Mouse (Mus musculus) limb, embryonic 15.5 days (tissue): ENCODE measurements around the gene Add2. TPM values are rescaled to one million over a fixed set of nuclear protein-coding genes. Genes with fewer than 3 reads are reported as not detected.

Source experiments
- polyA plus RNA-seq: library from polyadenylated mRNA; unstranded; fragments of >200 nt; fragmentation: Nextera tagmentation; extraction: Ambion mirVana; gene quantifications from 2 replicates; pipeline ENCODE4 v1.2.1, GENCODE M21; 2015

Add2 gene
- polyA plus RNA-seq, 1 experiment from 2014 or later, result 2.3 TPM

Other genes starting within 250 kb of the Add2 start
- gene Nat8f6, start 207.7 kb upstream of the Add2 start, polyA plus RNA-seq, result not detected in 2 replicates
- not detected in 2 replicates for gene Nat8f5, start 207.7 kb upstream of the Add2 start, polyA plus RNA-seq
- 0.13 TPM in 1 of 2 replicates, not detected in the other for gene Nat8, start 196.6 kb upstream of the Add2 start, polyA plus RNA-seq
- not detected in 2 replicates for gene Nat8f2, start 159.5 kb upstream of the Add2 start, polyA plus RNA-seq
- gene Nat8f4, start 123.8 kb upstream of the Add2 start, polyA plus RNA-seq, result 1.5 and 1.8 TPM in 2 replicates
- 31.8 and 34.8 TPM in 2 replicates for gene Tprkb, start 116.8 kb upstream of the Add2 start, polyA plus RNA-seq
- 4.2 and 4.7 TPM in 2 replicates for gene Nat8f1, start 113.0 kb upstream of the Add2 start, polyA plus RNA-seq
- 44.2 and 51.4 TPM in 2 replicates for gene Dusp11, start 67.0 kb upstream of the Add2 start, polyA plus RNA-seq
- gene Figla, start 12.5 kb upstream of the Add2 start, polyA plus RNA-seq, result not detected in 2 replicates
- gene Tgfa, start 166.5 kb downstream of the Add2 start, polyA plus RNA-seq, result 6.9 and 7.8 TPM in 2 replicates